Mouse (Mus musculus): Measurements from ENCODE around the gene Prrt3. TPM values are rescaled to one million over a fixed set of nuclear protein-coding genes. Genes with fewer than 3 reads are reported as not detected.

Gene Prrt3
- polyA plus RNA-seq, 1 experiment from 2014 or later = 5.6 TPM

DNA sequence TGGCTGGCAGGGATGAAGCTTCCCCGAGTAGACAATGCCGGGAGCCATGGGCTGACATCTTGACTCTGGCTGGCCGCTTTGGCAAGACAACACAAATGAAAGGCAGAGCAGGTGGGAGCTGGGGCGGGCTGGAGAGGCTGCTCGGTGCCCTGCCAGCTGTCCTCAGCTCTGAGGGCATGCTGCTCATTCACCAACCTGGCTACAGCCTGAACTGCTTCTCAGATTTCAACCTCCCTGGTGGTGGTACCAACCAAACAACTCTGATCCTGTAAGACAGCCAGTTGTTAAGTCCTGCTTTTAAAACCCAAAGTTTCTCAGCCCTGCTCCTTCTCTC lies 7.2 kb upstream of the Prrt3 start:
- Histone ChIP-seq H3K4me2 (no peak overlapping the region), H3K27me3 (no peaks in the 10 kb centered on the region), H3K27ac (replicated peaks) (no peak overlapping the region), H3K4me1 (replicated peaks) (no peaks in the 10 kb centered on the region), H3K36me3 (peaks cover 18% of the 10 kb centered on the region), H3K9ac (no peak overlapping the region), H3K4me3 (no peak overlapping the region), H3K9me3 (no peaks in the 10 kb centered on the region)
- ATAC-seq (ENCODE audit: low read depth) = no peak
- WGBS = 52% methylated on average over 5 of the region's 5 CpGs

DNA sequence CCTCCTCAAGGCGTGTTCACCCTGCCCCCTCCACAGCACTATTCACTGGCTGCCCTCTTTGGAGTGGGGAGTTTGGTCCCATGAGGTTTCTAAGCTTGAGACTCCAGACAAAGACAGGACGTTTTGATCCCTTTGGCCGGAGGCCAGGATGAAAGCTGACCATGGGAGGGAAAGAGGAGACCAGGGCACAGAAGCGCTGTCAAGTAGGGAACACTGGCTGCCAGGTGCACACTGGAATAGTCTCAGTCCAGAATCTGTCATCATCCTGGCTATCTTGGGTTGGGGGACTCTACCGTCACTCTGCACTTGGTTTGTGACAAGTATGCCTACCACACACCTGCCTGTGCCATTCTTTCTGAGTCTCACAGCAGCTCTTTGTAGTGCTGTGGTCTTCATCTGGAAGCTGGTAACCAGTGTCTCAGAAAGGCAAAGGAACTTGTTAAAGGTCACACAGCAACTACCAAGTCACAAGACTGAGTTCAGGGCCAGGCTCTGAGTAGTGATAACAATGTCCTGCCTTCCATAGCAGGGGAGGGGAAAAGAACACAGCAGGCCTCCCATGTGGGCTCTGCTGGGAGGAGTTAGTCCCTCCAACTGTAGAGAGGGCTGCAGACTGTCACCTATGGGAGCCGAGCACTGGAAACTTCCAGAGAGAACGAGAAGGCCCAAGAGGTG lies 6.7 kb upstream of the Prrt3 start:
- Histone ChIP-seq H3K4me2 (no peak overlapping the region), H3K4me1 (replicated peaks) (no peaks in the 10 kb centered on the region), H3K27me3 (no peaks in the 10 kb centered on the region), H3K4me3 (no peak overlapping the region), H3K9me3 (no peaks in the 10 kb centered on the region), H3K36me3 (peaks cover 13% of the 10 kb centered on the region), H3K27ac (replicated peaks) (no peak overlapping the region), H3K9ac (no peak overlapping the region)
- 75% methylated on average over 7 of the region's 7 CpGs for WGBS
- ATAC-seq (ENCODE audit: low read depth) = no peak

DNA sequence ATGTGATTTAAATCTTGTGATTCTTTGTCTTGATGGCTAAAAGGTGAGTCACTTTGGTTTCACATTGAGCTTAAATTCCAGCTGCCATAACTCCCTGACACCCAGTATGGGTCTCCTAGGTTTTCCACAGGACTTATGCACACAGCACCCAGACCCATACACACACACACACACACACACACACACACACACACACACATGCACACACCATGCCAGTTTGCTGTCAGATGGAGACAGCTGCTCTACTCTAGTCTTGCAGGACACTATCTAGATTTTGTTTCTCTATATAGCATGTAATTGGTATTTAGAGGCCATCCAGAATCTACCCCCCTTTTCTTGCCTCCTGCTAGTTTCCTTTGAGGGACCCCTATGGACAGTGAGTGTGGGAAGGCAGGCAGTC lies 5.4 kb upstream of the Prrt3 start:
- no peak overlapping the region for H3K4me3 ChIP-seq
- no peaks in the 10 kb centered on the region for H3K9me3 ChIP-seq
- H3K9ac ChIP-seq = no peak overlapping the region
- H3K27me3 ChIP-seq = no peaks in the 10 kb centered on the region
- peaks cover 4% of the 10 kb centered on the region; the same call in 1 of the 2 replicates for H3K4me1 ChIP-seq (replicated peaks)
- no peak for ATAC-seq (ENCODE audit: low read depth)
- 0 out of 2 replicates have a peak, but pooled peaks cover 4% of the 10 kb centered on the region for H3K36me3 ChIP-seq
- no peak overlapping the region for H3K4me2 ChIP-seq
- no peak overlapping the region for H3K27ac ChIP-seq (replicated peaks)

GRCm38 (mm10) chr6:113505689-113506088 lies 4.0 kb upstream of the Prrt3 start:
- Histone ChIP-seq H3K27ac (replicated peaks) (no peak overlapping the region), H3K9me3 (no peaks in the 10 kb centered on the region), H3K4me3 (no peak overlapping the region), H3K4me1 (replicated peaks) (peaks cover 19% of the 10 kb centered on the region), H3K4me2 (no peak overlapping the region), H3K27me3 (peaks cover 7% of the 10 kb centered on the region), H3K9ac (no peak overlapping the region), H3K36me3 (no peaks in the 10 kb centered on the region)
- no peak for ATAC-seq (ENCODE audit: low read depth)
- 77% methylated on average over 1 of the region's 1 CpGs for WGBS

GRCm38 (mm10) chr6:113502801-113503200 lies 1.1 kb upstream of the Prrt3 start:
- Histone ChIP-seq H3K27ac (replicated peaks) (no peak overlapping the region), H3K9me3 (no peaks in the 10 kb centered on the region), H3K27me3 (peaks cover 16% of the 10 kb centered on the region), H3K4me3 (no peak overlapping the region), H3K4me1 (replicated peaks) (peaks cover 23% of the 10 kb centered on the region), H3K4me2 (no peak overlapping the region), H3K9ac (no peak overlapping the region), H3K36me3 (no peaks in the 10 kb centered on the region)
- 63% methylated on average over 2 of the region's 2 CpGs for WGBS
- ATAC-seq (ENCODE audit: low read depth) = no peak

- H3K4me1 ChIP-seq (replicated peaks) = peaks cover 37% of the 10 kb centered on the region
- H3K4me3 ChIP-seq = no peak overlapping the region
- no peak overlapping the region for H3K27ac ChIP-seq (replicated peaks)
- no peak for ATAC-seq (ENCODE audit: low read depth)
- H3K4me2 ChIP-seq = no peak overlapping the region
- H3K27me3 ChIP-seq = peaks cover 28% of the 10 kb centered on the region
- H3K9me3 ChIP-seq = no peaks in the 10 kb centered on the region
- H3K36me3 ChIP-seq = no peaks in the 10 kb centered on the region
- no peak overlapping the region for H3K9ac ChIP-seq
- 81% methylated on average over 6 of the region's 6 CpGs for WGBS
Observed at GRCm38 (mm10) chr6:113499346-113499745, 2.4 kb downstream of the Prrt3 start.

GRCm38 (mm10) chr6:113495071-113495675 lies 6.6 kb downstream of the Prrt3 start:
- Histone ChIP-seq H3K9me3 (no peaks in the 10 kb centered on the region), H3K36me3 (peaks cover 31% of the 10 kb centered on the region), H3K4me3 (peak overlapping the region; percentile 39), H3K27ac (replicated peaks) (no peak overlapping the region), H3K4me2 (peak overlapping the region; percentile 59), H3K4me1 (replicated peaks) (peaks cover 16% of the 10 kb centered on the region), H3K9ac (peak overlapping the region; percentile 35; the same call in 1 of the 2 replicates), H3K27me3 (peaks cover 15% of the 10 kb centered on the region)
- ATAC-seq (ENCODE audit: low read depth) = 0 out of 2 replicates have a peak, but pooled peaks have one; percentile 17
- WGBS = 45% methylated on average over 28 of the region's 28 CpGs

- H3K4me3 ChIP-seq = peak overlapping the region; percentile 39
- peak overlapping the region; percentile 64 for H3K9ac ChIP-seq
- peaks cover 16% of the 10 kb centered on the region for H3K4me1 ChIP-seq (replicated peaks)
- ATAC-seq (ENCODE audit: low read depth) = peak; percentile 69
- peaks cover 40% of the 10 kb centered on the region for H3K36me3 ChIP-seq
- WGBS = 1% methylated on average over 54 of the region's 54 CpGs
- peak overlapping the region; percentile 59 for H3K4me2 ChIP-seq
- peaks cover 12% of the 10 kb centered on the region for H3K27me3 ChIP-seq
- no peaks in the 10 kb centered on the region for H3K9me3 ChIP-seq
- H3K27ac ChIP-seq (replicated peaks) = peak overlapping the region; percentile 46; the same call in 1 of the 2 replicates
Observed at GRCm38 (mm10) chr6:113494258-113494788, 7.4 kb downstream of the Prrt3 start.

- Histone ChIP-seq H3K36me3 (peaks cover 60% of the 10 kb centered on the region), H3K27me3 (peaks cover 12% of the 10 kb centered on the region)
Observed at GRCm38 (mm10) chr6:113492101-113492864, 9.4 kb downstream of the Prrt3 start.

GRCm38 (mm10) chr6:113489410-113489809 lies 12.3 kb downstream of the Prrt3 start:
- WGBS = 91% methylated on average over 14 of the region's 14 CpGs
- Histone ChIP-seq H3K9me3 (no peaks in the 10 kb centered on the region), H3K27me3 (no peaks in the 10 kb centered on the region), H3K4me1 (replicated peaks) (peaks cover 27% of the 10 kb centered on the region), H3K4me2 (no peak overlapping the region), H3K36me3 (peaks cover 71% of the 10 kb centered on the region), H3K9ac (no peak overlapping the region), H3K27ac (replicated peaks) (no peak overlapping the region), H3K4me3 (no peak overlapping the region)
- ATAC-seq (ENCODE audit: low read depth) = no peak

More at GRCm38 (mm10) chr6:113492101-113492864, 9.4 kb downstream of the Prrt3 start:
- no peak overlapping the region for H3K4me3 ChIP-seq
- peaks cover 19% of the 10 kb centered on the region for H3K4me1 ChIP-seq (replicated peaks)
- no peaks in the 10 kb centered on the region for H3K9me3 ChIP-seq
- H3K27ac ChIP-seq (replicated peaks) = no peak overlapping the region
- no peak overlapping the region for H3K4me2 ChIP-seq
- no peak for ATAC-seq (ENCODE audit: low read depth)
- H3K9ac ChIP-seq = no peak overlapping the region
- WGBS = 79% methylated on average over 24 of the region's 24 CpGs

DNA sequence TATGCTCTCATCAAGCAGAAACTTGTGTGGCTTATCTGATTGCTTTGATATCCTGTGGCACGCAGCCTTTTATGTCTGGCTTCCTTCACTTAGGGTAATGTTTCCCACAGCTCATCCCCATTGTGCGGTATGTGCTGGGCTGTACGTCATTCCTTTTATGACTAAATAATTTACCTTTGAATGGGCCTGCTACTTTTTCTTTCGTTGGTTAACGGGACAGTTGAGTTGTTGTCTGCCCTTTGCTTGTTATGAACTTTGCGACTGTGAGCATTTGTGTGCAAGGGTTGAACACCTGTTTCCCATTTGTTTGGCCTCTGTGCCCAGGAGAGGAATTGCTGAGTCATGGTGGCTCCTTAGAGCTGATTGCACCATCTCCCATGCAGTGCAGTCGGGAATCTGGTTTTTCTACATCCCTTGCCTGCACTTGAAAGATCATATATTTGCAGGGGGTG lies 14.6 kb downstream of the Prrt3 start:
- Histone ChIP-seq H3K36me3 (peaks cover 58% of the 10 kb centered on the region), H3K4me3 (no peak overlapping the region), H3K4me1 (replicated peaks) (peaks cover 39% of the 10 kb centered on the region), H3K4me2 (no peak overlapping the region), H3K9ac (peak overlapping the region; percentile 22; the same call in 1 of the 2 replicates), H3K27ac (replicated peaks) (no peak overlapping the region), H3K27me3 (no peaks in the 10 kb centered on the region), H3K9me3 (no peaks in the 10 kb centered on the region)
- ATAC-seq (ENCODE audit: low read depth) = no peak
- WGBS = 50% methylated on average over 7 of the region's 7 CpGs

DNA sequence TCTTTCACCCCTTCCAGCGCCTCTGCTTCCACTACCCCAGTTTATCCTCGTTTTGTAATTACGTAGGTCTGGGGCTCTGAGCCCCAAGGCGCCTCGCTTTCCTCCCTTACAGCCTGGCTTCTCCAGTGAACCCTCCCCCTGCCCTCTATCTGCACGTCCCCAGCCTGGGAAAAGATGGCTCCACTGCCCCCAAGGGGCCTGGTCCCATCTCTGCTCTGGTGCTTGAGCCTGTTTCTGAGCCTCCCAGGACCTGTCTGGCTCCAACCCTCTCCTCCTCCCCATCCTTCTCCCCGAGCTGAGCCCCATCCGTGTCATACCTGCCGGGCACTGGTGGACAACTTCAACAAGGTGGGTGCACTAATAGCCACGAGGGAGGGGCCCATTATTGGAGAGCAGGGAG lies 18.0 kb downstream of the Prrt3 start:
- H3K36me3 ChIP-seq = peaks cover 26% of the 10 kb centered on the region
- peak overlapping the region; percentile 90 for H3K9ac ChIP-seq
- no peaks in the 10 kb centered on the region for H3K9me3 ChIP-seq
- peaks cover 49% of the 10 kb centered on the region for H3K4me1 ChIP-seq (replicated peaks)
- H3K4me3 ChIP-seq = peak overlapping the region; percentile 66
- ATAC-seq (ENCODE audit: low read depth) = peak; percentile 55
- H3K27ac ChIP-seq (replicated peaks) = peak overlapping the region; percentile 92
- H3K27me3 ChIP-seq = peaks cover 10% of the 10 kb centered on the region; the same call in 1 of the 2 replicates
- H3K4me2 ChIP-seq = peak overlapping the region; percentile 89
- 11% methylated on average over 10 of the region's 10 CpGs for WGBS
